Mouse (Mus musculus): ENCODE measurements around the gene D16Ertd472e. TPM values are rescaled to one million over a fixed set of nuclear protein-coding genes. Genes with fewer than 3 reads are reported as not detected.

D16Ertd472e gene
- polyA plus RNA-seq, 1 experiment from 2014 or later: 6.5 TPM

DNA sequence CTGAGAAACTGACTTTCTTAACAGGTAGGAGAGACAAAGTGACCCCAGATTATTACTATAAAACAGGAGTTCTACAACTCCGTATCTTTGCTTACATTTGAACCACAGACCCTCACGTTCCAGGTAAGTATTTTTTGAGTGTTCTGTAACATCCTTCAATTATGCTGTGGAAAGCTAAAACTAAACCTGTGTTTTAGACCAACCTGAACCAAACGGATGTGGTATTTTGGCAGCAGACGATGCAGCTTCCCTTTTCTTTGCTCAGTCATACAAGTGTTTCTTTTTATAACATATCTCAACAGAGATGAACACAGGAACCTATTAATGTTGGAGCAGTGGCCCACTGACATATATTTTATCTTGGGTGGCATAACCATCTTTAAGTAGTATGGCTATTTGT, 18.9 kb downstream of the D16Ertd472e start:
- Histone ChIP-seq H3K9me3 (replicated peaks; ENCODE audit: control insufficient read depth, low read length, poor library complexity, severe bottlenecking) (0 out of 2 replicates have a peak, but pooled peaks cover under 1% of the 10 kb centered on the region), H3K36me3 (ENCODE audit: control insufficient read depth, insufficient read depth, low read length) (peaks cover 14% of the 10 kb centered on the region), H3K4me1 (ENCODE audit: control insufficient read depth, insufficient read depth, low read length) (no peaks in the 10 kb centered on the region), H3K27me3 (ENCODE audit: control insufficient read depth, insufficient read depth, low read depth, low read length) (no peaks in the 10 kb centered on the region), H3K9ac (ENCODE audit: low read depth, low read length) (no peak overlapping the region), H3K27ac (ENCODE audit: low read length) (no peak overlapping the region), H3K4me2 (ENCODE audit: low read length) (no peak overlapping the region), H3K4me3 (ENCODE audit: low read depth, low read length) (no peak overlapping the region)
- 100% methylated on average over 4 of the region's 4 CpGs for WGBS
- no peak for ATAC-seq

DNA sequence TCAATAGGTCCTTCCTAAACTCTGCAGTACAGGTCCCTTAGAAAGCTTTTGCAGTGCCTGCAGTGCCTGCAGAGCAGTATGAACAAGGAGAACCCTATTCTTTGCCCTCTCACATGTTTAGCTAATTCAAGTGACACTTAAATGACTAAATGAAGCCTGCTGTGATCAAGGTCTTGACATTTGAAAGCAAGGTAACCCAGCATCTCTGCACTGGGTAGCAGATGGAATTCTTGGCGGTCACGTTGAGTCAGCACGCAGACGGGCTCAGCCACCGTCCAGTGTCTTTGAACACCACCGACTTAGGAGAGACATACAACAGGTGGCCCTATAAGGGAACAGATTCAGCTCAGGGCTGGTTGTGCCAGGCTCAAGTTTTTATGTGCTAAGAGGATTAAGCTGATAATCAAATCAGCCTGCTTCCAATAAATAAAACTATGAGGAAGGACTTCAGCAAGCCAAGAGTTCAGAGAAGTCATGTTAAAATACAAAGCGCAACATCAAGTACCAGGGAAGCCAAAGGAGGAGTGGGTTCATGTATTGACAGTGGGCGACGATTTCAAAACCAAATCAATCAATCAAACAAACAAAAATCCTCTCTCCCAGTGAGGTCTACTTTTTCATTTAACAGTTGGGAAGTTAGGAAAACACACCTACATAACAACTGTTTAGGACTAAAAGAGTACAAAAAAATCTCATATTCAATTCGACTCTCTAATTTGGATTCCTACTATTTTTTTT, 21.4 kb downstream of the D16Ertd472e start:
- 69% methylated on average over 10 of the region's 10 CpGs for WGBS
- H3K9me3 ChIP-seq (replicated peaks; ENCODE audit: control insufficient read depth, low read length, poor library complexity, severe bottlenecking): no peaks in the 10 kb centered on the region

DNA sequence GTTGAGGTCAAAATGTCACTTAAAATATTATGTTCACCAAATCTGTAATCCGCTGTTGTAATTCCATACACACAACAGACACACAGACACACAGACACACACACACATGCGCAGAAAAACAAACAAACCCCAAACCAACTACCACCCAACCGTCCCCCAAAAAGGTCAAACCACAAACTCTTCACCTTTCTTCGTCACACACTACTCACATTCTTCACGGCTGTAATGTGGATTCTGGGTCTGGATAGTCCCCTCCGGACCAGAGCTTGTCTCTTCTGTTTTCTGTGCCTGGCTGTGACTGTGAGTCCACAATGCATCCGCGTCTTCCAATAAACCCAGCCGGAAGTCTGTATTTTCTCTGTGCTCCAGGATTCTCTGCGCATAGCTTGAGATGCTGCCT, 29.1 kb downstream of the D16Ertd472e start:
- H3K4me3 ChIP-seq (ENCODE audit: low read depth, low read length): no peak overlapping the region
- WGBS: 96% methylated on average over 10 of the region's 10 CpGs

More for the DNA sequence above, 21.4 kb downstream of the D16Ertd472e start:
- no peak overlapping the region for H3K4me2 ChIP-seq (ENCODE audit: low read length)
- H3K36me3 ChIP-seq (ENCODE audit: control insufficient read depth, insufficient read depth, low read length): peaks cover 5% of the 10 kb centered on the region; the same call in 1 of the 2 replicates
- no peak overlapping the region for H3K4me3 ChIP-seq (ENCODE audit: low read depth, low read length)
- no peak for ATAC-seq
- no peaks in the 10 kb centered on the region for H3K4me1 ChIP-seq (ENCODE audit: control insufficient read depth, insufficient read depth, low read length)
- H3K27me3 ChIP-seq (ENCODE audit: control insufficient read depth, insufficient read depth, low read depth, low read length): no peaks in the 10 kb centered on the region
- no peak overlapping the region for H3K27ac ChIP-seq (ENCODE audit: low read length)
- H3K9ac ChIP-seq (ENCODE audit: low read depth, low read length): no peak overlapping the region

DNA sequence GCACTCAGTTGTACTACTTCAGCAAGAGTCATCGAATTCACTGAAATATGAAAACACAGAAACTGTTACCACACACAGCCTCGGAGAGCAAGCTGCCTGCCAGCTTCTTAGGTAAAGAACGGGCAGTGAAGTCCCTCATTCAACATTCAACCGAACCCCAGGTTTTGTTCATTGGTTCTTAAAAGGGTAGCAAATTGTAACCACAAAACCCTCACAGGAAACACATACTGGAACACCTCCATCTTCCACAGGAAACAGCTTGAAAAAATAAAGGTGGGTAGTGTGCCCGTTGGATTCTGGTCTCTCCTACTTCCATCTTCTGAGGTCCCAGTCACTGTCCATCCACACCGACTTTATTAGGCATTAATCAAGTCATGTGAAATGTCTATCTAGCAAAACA, 30.0 kb downstream of the D16Ertd472e start:
- Histone ChIP-seq H3K27me3 (ENCODE audit: control insufficient read depth, insufficient read depth, low read depth, low read length) (no peaks in the 10 kb centered on the region), H3K4me1 (ENCODE audit: control insufficient read depth, insufficient read depth, low read length) (no peaks in the 10 kb centered on the region), H3K4me2 (ENCODE audit: low read length) (no peak overlapping the region), H3K4me3 (ENCODE audit: low read depth, low read length) (no peak overlapping the region), H3K36me3 (ENCODE audit: control insufficient read depth, insufficient read depth, low read length) (peaks cover 18% of the 10 kb centered on the region), H3K9me3 (replicated peaks; ENCODE audit: control insufficient read depth, low read length, poor library complexity, severe bottlenecking) (no peaks in the 10 kb centered on the region), H3K9ac (ENCODE audit: low read depth, low read length) (no peak overlapping the region), H3K27ac (ENCODE audit: low read length) (no peak overlapping the region)
- WGBS: 96% methylated on average over 6 of the region's 6 CpGs
- no peak for ATAC-seq

More for the DNA sequence above, 29.1 kb downstream of the D16Ertd472e start:
- Histone ChIP-seq H3K27me3 (ENCODE audit: control insufficient read depth, insufficient read depth, low read depth, low read length) (no peaks in the 10 kb centered on the region), H3K9ac (ENCODE audit: low read depth, low read length) (no peak overlapping the region), H3K27ac (ENCODE audit: low read length) (no peak overlapping the region), H3K36me3 (ENCODE audit: control insufficient read depth, insufficient read depth, low read length) (peaks cover 18% of the 10 kb centered on the region), H3K9me3 (replicated peaks; ENCODE audit: control insufficient read depth, low read length, poor library complexity, severe bottlenecking) (no peaks in the 10 kb centered on the region), H3K4me1 (ENCODE audit: control insufficient read depth, insufficient read depth, low read length) (no peaks in the 10 kb centered on the region), H3K4me2 (ENCODE audit: low read length) (no peak overlapping the region)
- ATAC-seq: no peak

DNA sequence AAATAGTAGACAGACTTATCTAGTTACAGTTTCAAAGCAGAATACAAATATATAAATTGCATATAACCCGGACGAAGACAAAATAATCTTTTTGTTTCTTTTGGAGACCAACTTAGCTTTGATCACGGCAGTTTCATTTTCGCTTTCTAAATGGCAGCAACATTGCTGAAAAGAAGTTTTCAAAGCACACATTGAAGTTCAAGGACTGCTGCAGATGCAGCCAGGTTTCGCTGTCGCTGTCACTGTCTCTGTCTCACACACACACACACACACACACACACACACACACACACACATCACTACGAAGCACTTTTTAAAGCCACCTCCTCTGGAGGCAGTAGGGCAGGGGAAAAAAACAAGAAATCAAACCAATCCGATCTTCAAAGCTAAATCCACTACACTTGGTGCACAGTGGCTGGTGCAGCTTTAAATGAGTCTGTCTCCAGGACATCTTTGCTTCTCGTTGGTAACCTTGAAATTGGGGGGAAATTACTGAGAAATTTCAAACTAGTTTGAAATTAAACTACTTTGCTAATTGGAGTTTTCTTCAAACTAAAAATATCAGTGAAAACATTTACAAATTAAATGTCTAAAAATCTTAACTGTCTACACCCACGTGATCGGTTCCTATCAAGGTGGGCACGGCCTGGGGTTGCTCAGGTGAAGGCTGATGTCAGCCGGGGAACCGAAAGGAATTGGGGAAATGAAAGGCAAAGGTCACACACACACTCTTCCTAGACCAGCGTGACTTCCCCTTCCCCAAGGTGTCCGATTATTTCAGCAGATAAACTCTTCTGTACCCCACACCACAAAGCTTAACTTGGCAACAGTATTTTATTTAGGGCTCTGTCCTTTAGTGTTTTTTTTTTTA, 35.9 kb downstream of the D16Ertd472e start:
- WGBS: 86% methylated on average over 16 of the region's 16 CpGs
- no peak for ATAC-seq

DNA sequence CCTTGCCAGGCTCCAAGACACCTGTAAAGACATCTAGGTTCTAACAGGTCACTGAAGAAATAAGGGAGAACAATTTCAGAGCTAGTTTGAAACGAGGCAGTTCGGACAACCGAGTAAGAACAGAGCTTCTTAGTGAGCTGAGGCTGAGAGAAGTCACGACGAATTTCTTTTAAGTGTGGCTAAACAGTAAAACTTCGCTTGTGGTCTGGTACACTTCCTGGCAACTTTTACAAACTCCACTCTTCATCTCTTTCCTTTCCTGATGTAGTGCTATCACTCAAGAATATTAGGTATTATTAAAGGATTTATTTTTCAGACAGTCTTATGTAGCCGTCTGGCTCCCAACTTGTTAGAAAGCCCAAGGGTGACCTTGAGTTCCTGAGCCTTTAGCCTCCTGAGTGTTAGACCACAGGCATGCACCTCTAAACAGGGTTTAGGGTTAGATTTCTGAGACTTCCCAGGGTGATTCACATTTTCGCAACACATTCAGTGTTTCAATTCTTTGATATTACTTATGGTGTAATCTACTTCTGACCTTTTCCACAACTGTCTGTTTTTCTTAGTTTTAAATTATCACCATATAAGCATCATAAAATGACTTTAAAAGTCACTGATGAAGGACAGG, 38.6 kb downstream of the D16Ertd472e start:
- no peaks in the 10 kb centered on the region for H3K9me3 ChIP-seq (replicated peaks; ENCODE audit: control insufficient read depth, low read length, poor library complexity, severe bottlenecking)
- H3K27me3 ChIP-seq (ENCODE audit: control insufficient read depth, insufficient read depth, low read depth, low read length): no peaks in the 10 kb centered on the region
- WGBS: 88% methylated on average over 8 of the region's 8 CpGs
- H3K4me1 ChIP-seq (ENCODE audit: control insufficient read depth, insufficient read depth, low read length): no peaks in the 10 kb centered on the region
- no peak overlapping the region for H3K9ac ChIP-seq (ENCODE audit: low read depth, low read length)
- no peak for ATAC-seq
- no peak overlapping the region for H3K4me2 ChIP-seq (ENCODE audit: low read length)
- H3K27ac ChIP-seq (ENCODE audit: low read length): no peak overlapping the region
- H3K36me3 ChIP-seq (ENCODE audit: control insufficient read depth, insufficient read depth, low read length): no peaks in the 10 kb centered on the region
- no peak overlapping the region for H3K4me3 ChIP-seq (ENCODE audit: low read depth, low read length)

More for the DNA sequence above, 35.9 kb downstream of the D16Ertd472e start:
- H3K9ac ChIP-seq (ENCODE audit: low read depth, low read length): no peak overlapping the region
- H3K4me2 ChIP-seq (ENCODE audit: low read length): no peak overlapping the region
- peaks cover 3% of the 10 kb centered on the region; the same call in 1 of the 2 replicates for H3K36me3 ChIP-seq (ENCODE audit: control insufficient read depth, insufficient read depth, low read length)
- no peaks in the 10 kb centered on the region for H3K27me3 ChIP-seq (ENCODE audit: control insufficient read depth, insufficient read depth, low read depth, low read length)
- H3K4me1 ChIP-seq (ENCODE audit: control insufficient read depth, insufficient read depth, low read length): no peaks in the 10 kb centered on the region
- H3K4me3 ChIP-seq (ENCODE audit: low read depth, low read length): no peak overlapping the region
- no peaks in the 10 kb centered on the region for H3K9me3 ChIP-seq (replicated peaks; ENCODE audit: control insufficient read depth, low read length, poor library complexity, severe bottlenecking)
- no peak overlapping the region for H3K27ac ChIP-seq (ENCODE audit: low read length)

DNA sequence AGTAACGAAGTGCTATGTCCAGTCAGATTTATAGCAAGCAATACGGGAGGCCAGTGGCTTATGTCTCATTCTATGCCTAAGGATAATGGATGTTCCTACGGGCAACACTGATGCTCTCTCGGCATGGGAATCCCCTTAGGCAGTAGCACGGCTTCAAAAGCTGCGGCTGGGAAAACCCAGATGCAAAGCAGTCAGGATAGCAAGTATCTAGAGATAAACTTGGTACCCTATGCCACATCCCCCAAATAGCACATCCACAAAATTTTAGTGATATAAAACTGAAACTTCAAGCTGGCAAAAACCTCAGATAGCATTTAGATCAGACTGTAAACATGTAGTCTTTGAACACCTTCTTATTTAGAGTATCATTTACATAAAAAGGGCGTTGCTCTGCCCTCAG, 39.2 kb downstream of the D16Ertd472e start:
- no peak for ATAC-seq
- Histone ChIP-seq H3K4me3 (ENCODE audit: low read depth, low read length) (no peak overlapping the region), H3K4me2 (ENCODE audit: low read length) (no peak overlapping the region), H3K36me3 (ENCODE audit: control insufficient read depth, insufficient read depth, low read length) (no peaks in the 10 kb centered on the region), H3K4me1 (ENCODE audit: control insufficient read depth, insufficient read depth, low read length) (no peaks in the 10 kb centered on the region), H3K9ac (ENCODE audit: low read depth, low read length) (no peak overlapping the region), H3K27me3 (ENCODE audit: control insufficient read depth, insufficient read depth, low read depth, low read length) (no peaks in the 10 kb centered on the region), H3K27ac (ENCODE audit: low read length) (no peak overlapping the region), H3K9me3 (replicated peaks; ENCODE audit: control insufficient read depth, low read length, poor library complexity, severe bottlenecking) (no peaks in the 10 kb centered on the region)
- WGBS: 58% methylated on average over 7 of the region's 7 CpGs

DNA sequence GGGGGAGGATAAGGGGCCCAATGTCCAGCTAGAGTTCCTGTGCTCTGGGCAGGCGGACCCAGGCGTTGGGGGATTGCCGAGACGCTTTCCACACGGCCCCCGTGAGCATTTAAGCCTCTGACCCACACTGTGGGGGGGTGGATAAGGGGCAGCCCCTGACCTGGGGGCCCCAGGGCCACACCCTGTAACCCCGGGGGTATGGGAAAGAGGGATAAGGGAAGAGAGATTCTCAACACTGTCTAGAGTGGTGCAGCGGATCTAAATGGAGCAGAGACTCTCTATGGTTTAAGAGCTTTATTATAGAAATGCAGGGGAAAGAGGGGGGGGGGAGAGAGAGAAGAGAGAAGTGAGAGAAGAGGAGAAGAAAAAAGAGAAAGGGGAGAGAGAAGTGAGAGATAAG, 42.0 kb downstream of the D16Ertd472e start:
- Histone ChIP-seq H3K9me3 (replicated peaks; ENCODE audit: control insufficient read depth, low read length, poor library complexity, severe bottlenecking) (no peaks in the 10 kb centered on the region), H3K27me3 (ENCODE audit: control insufficient read depth, insufficient read depth, low read depth, low read length) (no peaks in the 10 kb centered on the region), H3K27ac (ENCODE audit: low read length) (no peak overlapping the region), H3K9ac (ENCODE audit: low read depth, low read length) (no peak overlapping the region), H3K4me3 (ENCODE audit: low read depth, low read length) (no peak overlapping the region), H3K4me1 (ENCODE audit: control insufficient read depth, insufficient read depth, low read length) (no peaks in the 10 kb centered on the region), H3K4me2 (ENCODE audit: low read length) (no peak overlapping the region), H3K36me3 (ENCODE audit: control insufficient read depth, insufficient read depth, low read length) (no peaks in the 10 kb centered on the region)
- WGBS: 69% methylated on average over 8 of the region's 8 CpGs
- ATAC-seq: no peak
